Mouse (Mus musculus) left cerebral cortex, adult 9 months (tissue): ENCODE results near the gene Olfr153.
"Not testable (repeated sequence)": the region's sequence is repeated elsewhere in the genome, so short reads cannot be mapped to it uniquely, and the experiment has no call there.

Experiments
- DNase-seq, 2 experiments: peaks; one replicate each; pipeline ENCODE4 v3.0.0; 2022; ENCODE audit warnings: low spot score in 2 of 2

The Olfr153 gene

GRCm38 (mm10) chr2:87531496-87531895, at the start of gene Olfr153:
Olfr153 (plus strand) TSS chr2:87531796.
- no peak for DNase-seq

- no peak for DNase-seq
Measured at GRCm38 (mm10) chr2:87482276-87482675, 49.3 kb upstream of the Olfr153 start.

- DNase-seq = not testable (repeated sequence)
Measured at GRCm38 (mm10) chr2:87496993-87497392, 34.6 kb upstream of the Olfr153 start, which contains the start of gene Pramel7. Pramel7 (minus strand) TSS chr2:87497093.

DNA sequence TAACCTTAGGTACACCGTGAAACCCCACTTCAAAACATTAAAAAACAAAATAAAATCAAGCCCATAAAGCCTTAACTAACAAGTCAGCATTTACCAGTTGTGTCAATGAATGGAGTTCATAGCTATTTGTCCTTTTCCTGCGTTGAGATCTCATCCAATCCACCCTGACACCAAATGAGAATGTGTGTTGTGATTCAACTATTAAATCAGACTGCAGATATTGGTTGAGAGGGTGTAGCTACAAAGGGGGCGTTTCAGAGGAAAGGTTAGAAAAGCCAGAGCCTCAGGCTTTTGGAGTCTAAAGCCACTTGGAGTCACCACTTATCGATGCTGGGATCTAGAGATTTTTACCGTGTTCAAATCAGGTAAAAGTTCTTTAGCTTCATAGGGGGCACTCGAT, 25.3 kb upstream of the Olfr153 start, which contains the start of gene Pramel6:
TSS of gene Pramel6 (plus strand) at position 301 of the 400 bp plus-strand sequence.
- no peak for DNase-seq

GRCm38 (mm10) chr2:87515046-87515445, 16.6 kb upstream of the Olfr153 start:
- DNase-seq = no peak

GRCm38 (mm10) chr2:87515457-87516060, 16.0 kb upstream of the Olfr153 start:
- DNase-seq = no peak

- DNase-seq = no peak
Measured at GRCm38 (mm10) chr2:87516581-87516980, 15.0 kb upstream of the Olfr153 start.

DNA sequence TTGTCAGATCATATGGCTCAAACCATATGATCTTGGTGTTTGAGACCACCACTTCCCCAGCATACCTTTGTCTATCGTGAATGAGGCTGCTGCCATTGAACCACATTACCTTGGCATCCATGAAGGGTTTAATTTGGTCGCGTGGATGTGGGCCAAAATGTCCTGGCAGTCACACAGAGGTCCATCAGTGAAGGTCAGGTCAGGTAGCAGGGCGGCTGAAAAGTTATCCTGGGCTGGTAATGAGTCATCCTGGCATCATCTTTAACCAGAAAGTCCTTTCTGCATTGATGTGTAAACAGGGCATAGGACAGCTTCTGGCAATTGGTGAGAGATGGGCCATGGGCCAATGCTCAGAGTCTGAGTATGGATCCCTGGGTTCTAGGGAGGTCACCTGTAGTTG, 10.9 kb upstream of the Olfr153 start:
- DNase-seq = no peak

- DNase-seq = peak in 1 of 2 experiments; percentile 5
Measured at GRCm38 (mm10) chr2:87525899-87526616, 5.5 kb upstream of the Olfr153 start.

DNA sequence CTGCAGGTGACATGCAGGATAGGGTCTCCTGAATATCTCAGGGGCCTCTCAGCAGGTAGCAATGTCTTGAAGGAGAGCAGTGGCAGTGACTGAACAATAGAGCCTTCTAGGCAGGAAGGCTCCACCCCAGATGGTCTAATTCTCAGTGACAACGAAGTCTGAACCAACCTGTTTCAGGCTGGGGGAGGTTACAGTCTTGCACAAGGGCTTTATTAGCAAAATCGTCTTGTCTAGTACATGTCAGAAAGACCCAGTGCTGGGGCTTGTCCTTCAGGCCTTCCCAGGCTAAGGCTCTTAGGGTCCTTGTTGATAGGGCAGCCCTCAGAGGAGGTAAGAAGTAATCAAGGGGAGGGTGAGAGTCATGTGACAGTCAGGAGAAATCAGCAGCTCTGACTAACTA, 3.2 kb downstream of the Olfr153 start:
- no peak for DNase-seq

DNA sequence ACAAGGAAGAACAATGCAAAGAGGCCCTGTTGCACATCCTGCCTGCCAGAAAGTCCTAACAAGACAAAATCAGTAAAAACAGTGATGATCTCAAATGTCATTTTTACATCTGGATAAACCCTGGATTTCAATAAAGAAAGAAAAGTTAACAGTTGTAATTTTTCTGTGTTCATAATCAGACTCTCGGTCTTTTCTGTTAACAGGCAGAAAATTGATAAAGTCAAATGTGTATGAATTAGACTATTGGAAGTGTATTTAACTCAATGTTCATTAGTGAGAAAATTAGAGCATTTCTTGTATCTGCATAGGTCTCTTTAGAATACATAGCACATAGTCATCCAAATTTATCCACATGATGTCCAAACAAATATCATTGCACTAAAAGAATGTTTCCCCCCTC, 13.8 kb downstream of the Olfr153 start, which contains the start of gene Olfr1128:
TSS of gene Olfr1128 (minus strand) at position 101 of the 400 bp plus-strand sequence.
- DNase-seq = no peak

DNA sequence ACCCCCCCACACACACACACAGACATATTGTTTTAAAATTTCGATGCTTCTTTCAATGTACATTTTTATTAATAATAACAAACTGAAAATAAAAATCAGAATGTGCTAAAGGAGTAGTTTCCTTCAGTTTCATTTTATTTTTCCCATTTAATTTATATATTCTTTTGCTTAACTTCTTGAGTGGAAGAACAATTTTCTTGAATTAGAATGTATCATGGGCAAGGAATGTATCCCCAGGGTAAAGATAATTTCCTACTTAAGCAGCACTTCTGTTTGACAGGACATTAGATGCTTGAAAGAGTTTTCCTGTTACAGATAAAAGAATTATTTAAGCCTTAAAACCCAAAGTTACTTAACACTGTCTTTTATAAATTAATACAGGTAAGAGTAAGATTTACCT, 42.0 kb downstream of the Olfr153 start, which contains the start of gene Olfr1129:
TSS of gene Olfr1129 (plus strand) at position 301 of the 400 bp plus-strand sequence.
- DNase-seq = not testable (repeated sequence)
